Mouse (Mus musculus) kidney, postnatal 0 days (tissue): ENCODE measurements around the gene Chsy1. TPM values are rescaled to one million over a fixed set of nuclear protein-coding genes. Genes with fewer than 3 reads are reported as not detected.

Source experiments
- ATAC-seq: fragments of 200-750 bp; cut with Nextera tagmentation; replicated peaks from 2 replicates; pipeline ENCODE4 v1.8.0; 2017; ENCODE audit warnings: low read depth, moderate number of reproducible peaks, moderate TSS enrichment, moderate library complexity; ENCODE audit not compliant: low FRiP score
- DNase-seq: peaks from one replicate; pipeline ENCODE4 v3.0.0-alpha.2; 2016; ENCODE audit warnings: low spot score
- H3K27ac ChIP-seq: fragments of 300-500 bp; sonication (generic); 2 replicates; pipeline ENCODE4 v1.5.1; 2014; ENCODE audit warnings: mild to moderate bottlenecking
- H3K27me3 ChIP-seq: fragments of 300-500 bp; sonication (generic); 2 replicates; pipeline ENCODE4 v1.6.1; 2014; ENCODE audit warnings: low read length, mixed read lengths; ENCODE audit not compliant: insufficient read depth
- H3K36me3 ChIP-seq: fragments of 300-500 bp; sonication (generic); 2 replicates; pipeline ENCODE4 v1.6.1; 2014; ENCODE audit warnings: low read length, mixed read lengths; ENCODE audit not compliant: insufficient read depth
- H3K4me1 ChIP-seq: fragments of 300-500 bp; sonication (generic); replicated peaks from 2 replicates; pipeline ENCODE4 v1.6.1; 2014; ENCODE audit warnings: antibody characterized with exemption, low read length, mixed read lengths; ENCODE audit not compliant: insufficient read depth
- H3K4me2 ChIP-seq: fragments of 300-500 bp; sonication (generic); 2 replicates; pipeline ENCODE4 v1.6.1; 2014; ENCODE audit warnings: mild to moderate bottlenecking, low read length, moderate library complexity, mixed read lengths
- H3K4me3 ChIP-seq: fragments of 300-500 bp; sonication (generic); replicated peaks from 2 replicates; pipeline ENCODE4 v1.5.1; 2014; ENCODE audit warnings: low read depth, low read length
- H3K9ac ChIP-seq: fragments of 300-500 bp; sonication (generic); 2 replicates; pipeline ENCODE4 v1.6.1; 2014; ENCODE audit warnings: low read depth, low read length
- H3K9me3 ChIP-seq: fragments of 300-500 bp; sonication (generic); replicated peaks from 2 replicates; pipeline ENCODE4 v1.6.1; 2016; ENCODE audit warnings: low read length, inconsistent platforms, mixed read lengths
- CTCF ChIP-seq: IDR thresholded peaks from 2 replicates; pipeline ENCODE4 v1.5.1; 2016; ENCODE audit warnings: antibody characterized with exemption, low read depth, mild to moderate bottlenecking, moderate library complexity
- WGBS: fragments of 180-500 bp; shearing (Covaris S2); extraction: QIAGEN DNeasy Blood & Tissue Kit; methylation state at CpG from one replicate; pipeline ENCODE4 v1.1.7; 2014; 5-methylcytosine and 5-hydroxymethylcytosine counted together
- polyA plus RNA-seq: library from polyadenylated mRNA; unstranded; fragments of >200 nt; fragmentation: Nextera tagmentation; extraction: Ambion mirVana; gene quantifications from 2 replicates; pipeline ENCODE4 v1.2.1, GENCODE M21; 2015

Gene Chsy1
- polyA plus RNA-seq, 1 experiment from 2014 or later: 12.0 TPM

DNA sequence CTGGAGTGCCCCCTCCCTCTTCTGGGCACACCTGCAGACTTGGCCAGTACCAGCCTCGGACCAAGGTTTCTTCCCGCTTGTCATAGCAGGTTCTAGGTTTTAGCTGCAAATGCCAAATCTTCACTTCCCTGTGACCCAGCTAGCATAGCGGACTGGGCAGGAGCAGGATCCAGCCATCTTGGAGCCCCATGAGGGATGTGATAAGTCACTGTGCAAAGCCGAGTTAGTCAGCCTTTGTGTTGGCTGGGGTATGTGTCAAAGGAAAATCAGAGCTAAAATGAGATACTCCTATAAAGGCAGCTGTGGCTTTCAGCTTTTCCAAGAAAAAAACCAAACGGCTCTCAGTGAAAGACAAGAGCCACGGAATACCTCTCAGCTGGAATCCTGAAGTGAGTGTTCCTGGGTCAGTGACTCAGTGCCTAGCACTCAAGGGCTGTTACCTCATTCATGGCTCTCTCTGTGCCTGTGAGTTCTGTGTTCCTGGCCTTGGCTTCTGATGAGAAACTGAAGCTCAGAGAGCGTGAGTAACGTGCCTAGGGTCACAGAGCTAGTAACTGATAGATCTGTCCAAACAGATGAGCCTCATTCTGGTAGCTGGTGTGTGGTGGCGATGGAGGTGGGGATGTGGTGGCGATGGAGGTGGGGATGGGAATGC is 71.5 kb downstream of the Chsy1 start:
- no peak for ATAC-seq
- DNase-seq: no peak
- Histone ChIP-seq H3K4me3 (no peak overlapping the region), H3K27me3 (no peaks in the 10 kb centered on the region), H3K36me3 (no peaks in the 10 kb centered on the region), H3K9me3 (no peaks in the 10 kb centered on the region), H3K4me1 (0 out of 2 replicates have a peak, but pooled peaks cover 5% of the 10 kb centered on the region), H3K27ac (no peak overlapping the region), H3K4me2 (no peak overlapping the region), H3K9ac (no peak overlapping the region)
- WGBS: 83% methylated on average over 10 of the region's 10 CpGs
- TF ChIP-seq CTCF: no peak

DNA sequence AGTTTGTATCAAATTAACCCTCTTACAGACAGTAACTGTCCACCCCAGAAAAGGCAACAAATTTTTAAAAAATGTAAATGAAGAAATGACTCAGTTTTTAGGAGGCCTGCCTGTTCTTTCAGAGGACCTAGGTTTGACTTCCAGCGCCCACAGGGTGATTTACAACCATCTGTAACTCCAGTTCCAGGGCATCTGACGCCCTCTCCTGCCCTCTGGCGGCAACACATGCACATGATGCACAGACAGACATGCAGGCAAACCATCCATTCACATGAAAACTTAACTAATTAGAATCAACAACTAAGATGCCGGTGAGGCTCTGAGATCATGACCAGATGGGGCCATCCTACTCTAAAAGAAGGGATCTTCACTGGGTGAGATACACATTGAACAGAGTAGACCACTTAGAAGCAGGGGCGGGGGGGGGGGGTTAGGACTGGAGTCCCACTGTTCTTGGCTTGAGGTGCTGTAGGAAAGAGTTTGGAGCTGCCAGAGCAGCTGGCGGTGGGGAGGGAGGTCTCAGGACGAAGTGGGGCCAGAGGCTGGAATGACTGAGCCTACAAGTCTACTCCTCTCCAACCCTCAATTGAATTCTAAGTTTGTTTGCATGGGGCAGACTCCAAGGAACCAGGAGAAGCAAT is 72.9 kb downstream of the Chsy1 start:
- 81% methylated on average over 7 of the region's 7 CpGs for WGBS
- H3K9ac ChIP-seq: no peak overlapping the region
- DNase-seq (no peak), ATAC-seq (no peak)
- no peaks in the 10 kb centered on the region for H3K36me3 ChIP-seq
- H3K4me2 ChIP-seq: no peak overlapping the region
- 0 out of 2 replicates have a peak, but pooled peaks cover 5% of the 10 kb centered on the region for H3K4me1 ChIP-seq
- no peak; the same call in 1 of the 2 replicates for TF ChIP-seq CTCF
- no peak overlapping the region for H3K4me3 ChIP-seq
- no peaks in the 10 kb centered on the region for H3K9me3 ChIP-seq
- no peaks in the 10 kb centered on the region for H3K27me3 ChIP-seq
- H3K27ac ChIP-seq: no peak overlapping the region

DNA sequence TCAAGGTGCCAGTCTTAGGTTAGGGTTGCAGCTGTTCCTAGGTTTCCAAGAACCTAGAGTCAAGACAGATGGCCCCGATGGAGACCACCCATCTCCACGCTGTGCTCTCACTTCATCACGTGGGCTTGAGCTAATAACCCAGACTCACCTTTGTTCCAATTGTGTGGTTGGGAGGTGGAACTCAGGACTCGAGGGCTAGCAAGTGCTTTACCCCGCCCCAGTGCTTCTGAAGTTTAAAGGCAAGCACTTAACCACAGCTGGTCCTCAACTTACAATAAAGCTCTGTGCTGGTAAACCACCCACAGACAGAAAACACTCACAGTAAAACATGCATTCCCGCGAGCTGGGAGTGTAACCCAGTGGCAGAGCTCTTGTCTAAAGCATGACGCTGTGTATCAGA is 74.1 kb downstream of the Chsy1 start:
- Histone ChIP-seq H3K9me3 (no peaks in the 10 kb centered on the region), H3K4me1 (0 out of 2 replicates have a peak, but pooled peaks cover 5% of the 10 kb centered on the region), H3K27me3 (no peaks in the 10 kb centered on the region), H3K36me3 (no peaks in the 10 kb centered on the region), H3K9ac (no peak overlapping the region), H3K27ac (no peak overlapping the region), H3K4me3 (no peak overlapping the region), H3K4me2 (no peak overlapping the region)
- no peak for DNase-seq
- no peak for TF ChIP-seq CTCF
- ATAC-seq: no peak
- WGBS: 51% methylated on average over 8 of the region's 8 CpGs

DNA sequence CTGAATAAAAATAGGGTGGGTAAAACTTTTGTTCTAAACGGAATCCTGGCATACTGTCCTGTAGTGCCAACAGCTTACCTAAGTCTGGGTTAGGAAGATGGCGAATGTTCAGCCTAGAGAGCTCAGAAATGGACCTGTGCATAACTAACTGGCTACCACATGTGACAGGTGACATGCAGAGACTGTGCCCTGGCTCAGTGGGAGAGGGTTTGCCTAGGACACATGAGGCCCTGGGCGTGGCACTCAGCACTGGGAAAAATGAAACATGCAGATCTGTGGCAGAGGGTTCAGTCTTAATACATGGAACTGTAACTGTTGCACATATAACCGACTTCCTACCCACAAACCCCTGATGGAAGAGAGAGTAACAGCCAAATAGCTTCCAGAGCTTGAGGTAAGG is 74.7 kb downstream of the Chsy1 start:
- H3K4me2 ChIP-seq: no peak overlapping the region
- no peak overlapping the region for H3K27ac ChIP-seq
- no peaks in the 10 kb centered on the region for H3K36me3 ChIP-seq
- DNase-seq (no peak), ATAC-seq (no peak)
- 0 out of 2 replicates have a peak, but pooled peaks cover 4% of the 10 kb centered on the region for H3K4me1 ChIP-seq
- TF ChIP-seq CTCF: no peak
- no peak overlapping the region for H3K9ac ChIP-seq
- 84% methylated on average over 4 of the region's 4 CpGs for WGBS
- no peaks in the 10 kb centered on the region for H3K27me3 ChIP-seq
- no peaks in the 10 kb centered on the region for H3K9me3 ChIP-seq
- no peak overlapping the region for H3K4me3 ChIP-seq

DNA sequence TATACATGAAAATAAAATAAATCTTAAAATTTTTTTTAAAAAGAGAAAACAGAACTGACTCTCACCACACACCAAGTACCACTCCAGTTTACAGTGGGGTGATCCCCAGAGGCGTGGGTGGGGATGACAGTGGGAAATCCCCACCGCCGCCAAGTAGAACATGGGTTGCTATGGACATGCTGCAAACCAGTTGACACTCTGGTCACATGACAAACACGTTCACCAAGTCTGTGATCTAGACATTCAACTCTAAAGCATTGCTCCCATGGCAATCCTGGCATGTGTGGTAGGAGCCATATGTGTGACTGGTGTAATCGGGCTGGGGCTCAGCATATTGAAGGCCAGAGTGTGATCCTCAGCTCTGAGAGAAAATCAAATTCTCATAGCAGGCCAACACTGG is 76.1 kb downstream of the Chsy1 start:
- Histone ChIP-seq H3K4me3 (no peak overlapping the region), H3K4me2 (no peak overlapping the region), H3K4me1 (no peaks in the 10 kb centered on the region), H3K9ac (no peak overlapping the region), H3K36me3 (no peaks in the 10 kb centered on the region), H3K9me3 (no peaks in the 10 kb centered on the region), H3K27ac (no peak overlapping the region), H3K27me3 (no peaks in the 10 kb centered on the region)
- TF ChIP-seq CTCF: no peak
- ATAC-seq (no peak), DNase-seq (no peak)
- WGBS: 91% methylated on average over 5 of the region's 5 CpGs

DNA sequence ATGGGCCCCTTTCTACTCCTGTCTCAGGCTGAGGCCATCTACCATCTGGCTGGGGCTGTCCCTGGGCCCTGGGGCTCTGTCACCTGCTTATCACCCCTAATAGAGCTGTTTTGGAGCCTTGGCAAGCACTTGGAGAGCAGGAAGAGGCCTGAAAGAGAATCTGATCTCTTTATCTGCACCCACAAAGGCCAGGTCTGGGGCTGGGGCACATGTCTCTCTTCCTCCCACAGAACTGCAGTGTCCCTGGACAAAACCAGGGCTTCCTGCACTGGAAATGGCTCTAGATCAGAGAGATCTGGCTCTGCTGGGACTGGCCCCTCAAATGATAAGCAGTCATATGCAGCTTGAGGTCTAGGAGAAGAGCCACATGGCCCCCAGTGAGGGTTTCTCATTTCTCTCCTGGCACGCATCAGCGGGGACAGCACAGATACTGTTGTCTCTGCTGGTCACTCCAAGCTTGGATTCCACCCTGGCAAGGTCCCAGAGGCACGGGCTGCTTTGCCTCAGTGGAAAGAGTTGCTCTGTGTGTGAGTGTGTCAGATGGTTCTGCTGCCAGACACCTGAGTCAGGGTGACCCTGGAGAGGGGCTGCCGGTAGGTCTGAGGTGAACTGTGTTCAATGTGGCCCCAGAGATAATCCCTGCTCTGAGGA is 78.4 kb downstream of the Chsy1 start:
- H3K4me3 ChIP-seq: no peak overlapping the region
- H3K9me3 ChIP-seq: no peaks in the 10 kb centered on the region
- ATAC-seq (no peak), DNase-seq (no peak)
- H3K27me3 ChIP-seq: no peaks in the 10 kb centered on the region
- no peaks in the 10 kb centered on the region for H3K36me3 ChIP-seq
- no peak for TF ChIP-seq CTCF
- 71% methylated on average over 4 of the region's 4 CpGs for WGBS
- H3K27ac ChIP-seq: no peak overlapping the region
- no peak overlapping the region for H3K9ac ChIP-seq
- H3K4me2 ChIP-seq: no peak overlapping the region
- no peaks in the 10 kb centered on the region for H3K4me1 ChIP-seq
